Mouse (Mus musculus): Measurements from ENCODE around the gene Abcc6.

DNA sequence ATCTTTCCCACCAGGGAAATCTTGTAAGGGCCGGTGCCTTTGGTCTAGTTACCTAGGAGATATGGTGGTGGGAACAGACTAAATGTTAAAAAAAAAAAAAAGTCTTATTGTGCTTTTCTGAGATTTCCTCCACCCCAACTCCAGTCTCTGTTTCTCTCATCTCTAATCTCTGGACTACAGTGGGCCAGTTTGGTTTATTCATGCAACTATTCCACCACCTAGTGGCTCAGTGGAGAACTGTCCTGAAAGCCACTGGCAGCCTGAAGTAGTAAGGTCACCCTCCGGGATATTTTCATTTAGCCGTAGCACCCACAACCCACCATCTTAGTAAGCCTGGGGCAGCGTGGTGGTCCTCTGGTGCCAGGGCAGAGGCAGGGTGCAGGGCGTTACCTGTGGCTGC lies 20.5 kb downstream of the Abcc6 start:
- TF ChIP-seq USF1 (IDR thresholded peaks at IDR 0.05; ENCODE audit: low read depth, low read length) (no peak), HCFC1 (IDR thresholded peaks at IDR 0.05; ENCODE audit: low read depth, low read length) (no peak), NELFE (IDR thresholded peaks at IDR 0.05; ENCODE audit: low read depth, low read length) (peak; percentile 35; the same call in 1 of the 2 replicates)
